Comparison of ENCODE assay signal across 8 mouse cellular contexts in the genomic region with DNA sequence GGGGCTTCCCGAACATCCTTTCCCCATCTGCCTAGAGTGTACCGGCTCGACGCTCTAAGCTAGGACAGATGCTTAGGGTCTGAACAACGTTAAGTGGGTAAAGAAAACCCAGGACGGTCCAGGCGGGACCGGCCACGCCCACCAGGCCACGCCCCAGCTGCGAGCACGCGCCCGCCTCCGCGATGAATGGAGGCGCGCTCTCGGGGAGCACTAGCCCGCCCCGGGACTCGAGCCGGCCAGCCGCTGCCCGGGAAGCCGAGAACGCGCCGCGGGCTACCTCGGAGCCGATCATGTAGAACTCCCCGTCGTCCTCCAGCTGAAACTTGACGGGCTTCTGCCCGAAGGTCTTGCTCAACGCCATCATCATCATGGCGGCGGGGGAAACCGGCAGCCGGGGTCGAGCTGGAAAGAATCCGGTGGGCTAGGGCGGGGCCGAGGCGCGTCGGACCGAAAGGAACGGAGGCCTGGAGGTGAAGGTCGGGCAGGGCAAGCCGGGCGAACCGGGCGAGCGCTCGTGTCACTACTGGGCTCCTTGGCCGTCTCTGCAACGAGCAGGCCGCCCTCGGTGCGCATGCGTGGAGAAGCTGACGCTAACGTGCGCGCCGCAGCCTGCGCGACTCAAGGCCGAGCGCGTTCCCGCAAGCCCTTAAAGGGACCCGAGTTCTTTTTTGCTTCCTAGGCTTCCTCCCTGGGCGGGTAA. TPM values are rescaled to one million over a fixed set of nuclear protein-coding genes. Genes with fewer than 3 reads are reported as not detected.
DNase-seq lines count a peak whose midpoint lies in the region; ATAC-seq and TF ChIP-seq lines count a peak whose summit lies in the region.

TSS of gene Smarcb1 (minus strand) at position 592 of the 700 bp plus-strand sequence.

- no peaks in the 10 kb centered on the region for H3K9me3 ChIP-seq in E14TG2a.4 (ENCODE audit: low read length)
- no peaks in the 10 kb centered on the region for H3K9me3 ChIP-seq in forebrain, embryonic 13.5 days (replicated peaks)
- no peaks in the 10 kb centered on the region for H3K9me3 ChIP-seq in neural tube, embryonic 15.5 days (replicated peaks)

- H3K4me2 ChIP-seq in forebrain, embryonic 13.5 days: peak within 1 kb of the TSS; percentile 81
- H3K4me2 ChIP-seq in neural tube, embryonic 15.5 days: peak within 1 kb of the TSS; percentile 81

- under 1% methylated on average over 75 of the region's 76 CpGs for WGBS in forebrain, embryonic 13.5 days
- WGBS in neural tube, embryonic 15.5 days: under 1% methylated on average over 76 of the region's 76 CpGs

- peak; percentile 88 for ATAC-seq in cerebellum, adult (ENCODE audit: insufficient number of reproducible peaks, low FRiP score, low TSS enrichment)
- ATAC-seq in forebrain, embryonic 13.5 days: peak; percentile 93
- peak; percentile 92 for ATAC-seq in neural tube, embryonic 15.5 days (ENCODE audit: low FRiP score)

- peak within 1 kb of the TSS; percentile 96 for H3K9ac ChIP-seq in forebrain, embryonic 13.5 days
- peak within 1 kb of the TSS; percentile 98 for H3K9ac ChIP-seq in neural tube, embryonic 15.5 days (replicated peaks)

- peak within 1 kb of the TSS; percentile 97 for H3K27ac ChIP-seq in forebrain, embryonic 13.5 days
- H3K27ac ChIP-seq in neural tube, embryonic 15.5 days (replicated peaks): peak within 1 kb of the TSS; percentile 99

- intact Hi-C loops in heart, postnatal 10 days (cut with DNase I): no loop called here

- H3K36me3 ChIP-seq in E14TG2a.4 (ENCODE audit: insufficient read depth, low read length): peaks cover 74% of the 10 kb centered on the region
- peaks cover 32% of the 10 kb centered on the region for H3K36me3 ChIP-seq in forebrain, embryonic 13.5 days (ENCODE audit: poor library complexity, severe bottlenecking)
- peaks cover 12% of the 10 kb centered on the region for H3K36me3 ChIP-seq in neural tube, embryonic 15.5 days

- TF ChIP-seq CTCF in E14TG2a.4 (conservative IDR thresholded peaks at IDR 0.05; ENCODE audit: low read length): no peak

- H3K27me3 ChIP-seq in E14TG2a.4 (ENCODE audit: insufficient read depth, low read length): no peaks in the 10 kb centered on the region
- no peaks in the 10 kb centered on the region for H3K27me3 ChIP-seq in forebrain, embryonic 13.5 days
- H3K27me3 ChIP-seq in neural tube, embryonic 15.5 days (replicated peaks): no peaks in the 10 kb centered on the region

- H3K4me1 ChIP-seq in E14TG2a.4 (replicated peaks; ENCODE audit: low read depth, low read length): peaks cover 59% of the 10 kb centered on the region
- H3K4me1 ChIP-seq in forebrain, embryonic 13.5 days: peaks cover 41% of the 10 kb centered on the region
- peaks cover 51% of the 10 kb centered on the region for H3K4me1 ChIP-seq in neural tube, embryonic 15.5 days

- peak within 1 kb of the TSS; percentile 98 for H3K4me3 ChIP-seq in E14TG2a.4 (replicated peaks; ENCODE audit: low read length)
- H3K4me3 ChIP-seq in forebrain, embryonic 13.5 days: peak within 1 kb of the TSS; percentile 91
- peak within 1 kb of the TSS; percentile 95 for H3K4me3 ChIP-seq in neural tube, embryonic 15.5 days (replicated peaks)

- peak; percentile 97 for DNase-seq in heart, postnatal 10 days
- DNase-seq in layer of hippocampus, adult 11-12 months (ENCODE audit: low spot score): peak; percentile 95
- DNase-seq in lung, adult 18-20 months: peak; percentile 94 to 95
- peak; percentile 96 for DNase-seq in testis, postnatal 14 days (ENCODE audit: low spot score)

RNA-seq across cellular contexts. Expression of gene Smarcb1, which starts in this region (rescaled TPM):
- 336 and 349 TPM in 2 replicates for polyA plus RNA-seq in forebrain, embryonic 13.5 days (2015; fragmentation: Nextera tagmentation; extraction: Ambion mirVana)
- total RNA-seq in heart, postnatal 10 days (2021): 10 to 100 TPM; 41.3 to 44.8 TPM
- polyA plus RNA-seq in neural tube, embryonic 15.5 days (2015; fragmentation: Nextera tagmentation; extraction: Ambion mirVana): 229 and 243 TPM in 2 replicates

Comparison
In these comparisons a context has a peak if more than half of its experiments do, and no peak if none do; other contexts are left out.
1. Peak in every context shown above with its lines: DNase-seq, ATAC-seq, H3K4me3 ChIP-seq and H3K27ac ChIP-seq.